Mouse (Mus musculus) hindbrain, embryonic 16.5 days (tissue): ENCODE data around the gene Siglecf. TPM values are rescaled to one million over a fixed set of nuclear protein-coding genes. Genes with fewer than 3 reads are reported as not detected.

Experiments
- ATAC-seq: fragments of 200-750 bp; cut with Nextera tagmentation; 2 replicates; pipeline ENCODE4 v1.8.0; 2017; ENCODE audit warnings: moderate TSS enrichment, moderate library complexity
- H3K27ac ChIP-seq: fragments of 300-500 bp; sonication (generic); 2 replicates; pipeline ENCODE4 v1.5.1; 2014; ENCODE audit warnings: low read depth, mild to moderate bottlenecking, control low read depth, low read length, moderate library complexity
- H3K27me3 ChIP-seq: fragments of 300-500 bp; sonication (generic); replicated peaks from 2 replicates; pipeline ENCODE4 v1.6.1; 2014; ENCODE audit warnings: low read length; ENCODE audit not compliant: control insufficient read depth, insufficient read depth
- H3K36me3 ChIP-seq: fragments of 300-500 bp; sonication (generic); 2 replicates; pipeline ENCODE4 v1.6.1; 2014; ENCODE audit warnings: mild to moderate bottlenecking, low read length, moderate library complexity, mixed read lengths; ENCODE audit not compliant: control insufficient read depth, insufficient read depth
- H3K4me1 ChIP-seq: fragments of 300-500 bp; sonication (generic); 2 replicates; pipeline ENCODE4 v1.6.1; 2014; ENCODE audit warnings: low read depth, low read length; ENCODE audit not compliant: control insufficient read depth, insufficient read depth
- H3K4me2 ChIP-seq: fragments of 300-500 bp; sonication (generic); 2 replicates; pipeline ENCODE4 v1.6.1; 2014; ENCODE audit warnings: mild to moderate bottlenecking, low read length, control low read depth, moderate library complexity
- H3K4me3 ChIP-seq: fragments of 300-500 bp; sonication (generic); 2 replicates; pipeline ENCODE4 v1.5.1; 2014; ENCODE audit warnings: mild to moderate bottlenecking, low read length, control low read depth, moderate library complexity
- H3K9ac ChIP-seq: fragments of 300-500 bp; sonication (generic); 2 replicates; pipeline ENCODE4 v1.6.1; 2014; ENCODE audit warnings: low read depth, mild to moderate bottlenecking, control low read depth, low read length, moderate library complexity
- H3K9me3 ChIP-seq: fragments of 300-500 bp; sonication (generic); 2 replicates; pipeline ENCODE4 v1.6.1; 2014; ENCODE audit warnings: mild to moderate bottlenecking, low read length, moderate library complexity; ENCODE audit not compliant: control insufficient read depth
- WGBS: fragments of 180-500 bp; shearing (Covaris S2); extraction: QIAGEN DNeasy Blood & Tissue Kit; methylation state at CpG from one replicate; pipeline ENCODE4 v1.1.7; 2014; 5-methylcytosine and 5-hydroxymethylcytosine counted together
- polyA plus RNA-seq: library from polyadenylated mRNA; unstranded; fragments of >200 nt; fragmentation: Nextera tagmentation; extraction: Ambion mirVana; gene quantifications from 2 replicates; pipeline ENCODE4 v1.2.1, GENCODE M21; 2015

Gene Siglecf
- polyA plus RNA-seq = 0.20 and 0.35 TPM in 2 replicates

DNA sequence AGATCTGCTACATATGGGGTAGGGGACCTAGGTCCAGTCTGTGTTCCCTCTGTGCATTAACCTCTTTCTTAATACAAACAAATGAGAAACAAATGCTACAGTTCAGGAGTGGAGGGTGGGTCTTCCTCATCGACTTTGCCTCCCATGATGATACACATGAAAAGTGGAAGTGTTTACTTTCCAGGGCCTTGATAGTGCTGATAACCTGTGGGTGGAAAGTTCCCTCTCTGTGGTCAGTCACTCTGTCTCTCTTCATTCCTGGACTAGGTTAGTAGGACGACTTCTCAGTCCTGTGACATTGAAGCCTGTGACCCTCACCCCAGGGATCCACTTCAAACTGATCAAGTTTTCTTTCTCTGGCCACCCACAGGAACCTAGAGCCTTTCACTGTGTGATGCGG is at the start of gene Siglecf:
TSS of gene Siglecf (plus strand) at position 188 of the 400 bp plus-strand sequence.
- WGBS = 73% methylated on average over 3 of the region's 3 CpGs
- Histone ChIP-seq H3K4me2 (no peak within 1 kb of the TSS), H3K27ac (no peak within 1 kb of the TSS), H3K27me3 (no peaks in the 10 kb centered on the region), H3K4me3 (no peak within 1 kb of the TSS), H3K4me1 (no peaks in the 10 kb centered on the region), H3K36me3 (no peaks in the 10 kb centered on the region), H3K9me3 (no peaks in the 10 kb centered on the region), H3K9ac (no peak within 1 kb of the TSS)
- no peak for ATAC-seq

- no peak overlapping the region for H3K27ac ChIP-seq
- H3K4me1 ChIP-seq = no peaks in the 10 kb centered on the region
- no peaks in the 10 kb centered on the region for H3K27me3 ChIP-seq
- H3K4me3 ChIP-seq = no peak overlapping the region
- H3K9ac ChIP-seq = no peak overlapping the region
- no peak overlapping the region for H3K4me2 ChIP-seq
- no peaks in the 10 kb centered on the region for H3K9me3 ChIP-seq
- peaks cover 29% of the 10 kb centered on the region for H3K36me3 ChIP-seq
- WGBS = 89% methylated on average over 3 of the region's 3 CpGs
- ATAC-seq = no peak
Observed at GRCm38 (mm10) chr7:43305235-43305634, 45.9 kb upstream of the Siglecf start.

DNA sequence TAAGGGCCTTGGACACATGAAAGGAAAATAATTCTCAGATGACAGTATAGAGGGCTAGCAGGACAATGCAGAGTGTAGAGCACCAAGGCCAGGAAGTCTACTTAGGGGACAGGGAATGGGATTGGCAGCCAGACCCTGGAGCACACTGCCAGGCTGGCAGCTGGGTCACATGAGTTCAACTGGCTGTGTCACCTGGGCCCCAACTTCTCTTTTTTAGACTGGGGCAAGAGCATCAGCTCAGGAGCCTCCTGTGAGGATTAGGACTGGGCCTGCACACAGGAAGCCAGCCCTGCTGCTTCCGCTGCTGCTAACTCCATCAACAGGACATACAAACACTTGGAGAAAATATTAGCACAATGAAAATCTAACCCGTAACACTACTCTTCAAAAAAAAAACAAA is 42.1 kb upstream of the Siglecf start:
- Histone ChIP-seq H3K36me3 (peaks cover 9% of the 10 kb centered on the region), H3K4me3 (no peak overlapping the region), H3K4me1 (peaks cover 14% of the 10 kb centered on the region), H3K27ac (no peak overlapping the region), H3K9ac (no peak overlapping the region), H3K4me2 (no peak overlapping the region), H3K27me3 (no peaks in the 10 kb centered on the region), H3K9me3 (no peaks in the 10 kb centered on the region)
- WGBS = 83% methylated on average over 2 of the region's 2 CpGs
- no peak for ATAC-seq

- H3K4me1 ChIP-seq = peaks cover 14% of the 10 kb centered on the region
- H3K4me3 ChIP-seq = peak overlapping the region; percentile 93; the same call in 1 of the 2 replicates
Observed at GRCm38 (mm10) chr7:43311632-43312031, 39.5 kb upstream of the Siglecf start.

GRCm38 (mm10) chr7:43312386-43313012 is 38.6 kb upstream of the Siglecf start:
- peak overlapping the region; percentile 93 for H3K4me3 ChIP-seq
- H3K36me3 ChIP-seq = peaks cover 9% of the 10 kb centered on the region
- WGBS = 1% methylated on average over 32 of the region's 32 CpGs
- H3K9ac ChIP-seq = peak overlapping the region; percentile 90
- peak overlapping the region; percentile 84 for H3K27ac ChIP-seq
- no peaks in the 10 kb centered on the region for H3K9me3 ChIP-seq
- ATAC-seq = peak; percentile 79
- H3K27me3 ChIP-seq = no peaks in the 10 kb centered on the region
- H3K4me2 ChIP-seq = peak overlapping the region; percentile 87
- H3K4me1 ChIP-seq = peaks cover 14% of the 10 kb centered on the region

More at GRCm38 (mm10) chr7:43311632-43312031, 39.5 kb upstream of the Siglecf start:
- ATAC-seq = no peak
- H3K9ac ChIP-seq = no peak overlapping the region
- no peaks in the 10 kb centered on the region for H3K27me3 ChIP-seq
- H3K27ac ChIP-seq = no peak overlapping the region
- peak overlapping the region; percentile 87 for H3K4me2 ChIP-seq
- no peaks in the 10 kb centered on the region for H3K9me3 ChIP-seq
- H3K36me3 ChIP-seq = peaks cover 9% of the 10 kb centered on the region
- 84% methylated on average over 6 of the region's 6 CpGs for WGBS

DNA sequence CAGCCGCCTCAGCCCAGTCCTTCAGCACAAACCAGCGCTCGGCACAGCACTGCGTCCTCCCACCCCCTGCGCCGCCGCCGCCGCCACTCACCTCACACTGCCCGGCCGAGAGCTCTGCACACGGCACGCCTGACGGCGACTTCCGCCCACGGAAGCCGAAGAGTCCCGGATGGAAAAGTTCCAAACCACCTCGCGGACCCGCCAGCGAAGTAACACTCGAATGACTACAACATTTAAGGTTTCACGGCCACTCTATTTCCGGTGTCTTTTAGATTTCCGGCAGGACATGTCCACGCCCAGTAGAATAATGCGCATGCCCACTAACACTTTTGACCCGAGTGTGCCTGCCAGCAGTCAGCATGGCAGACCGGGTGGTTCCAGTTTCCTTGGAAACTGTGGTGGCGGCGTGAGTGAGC is 38.1 kb upstream of the Siglecf start, which contains the start of gene Zfp715:
TSS of gene Zfp715 (minus strand) at position 282 of the 416 bp plus-strand sequence.
- Histone ChIP-seq H3K9ac (peak within 1 kb of the TSS; percentile 90), H3K4me1 (peaks cover 14% of the 10 kb centered on the region), H3K4me2 (peak within 1 kb of the TSS; percentile 87), H3K27ac (peak within 1 kb of the TSS; percentile 84), H3K36me3 (peaks cover 7% of the 10 kb centered on the region), H3K9me3 (no peaks in the 10 kb centered on the region), H3K4me3 (peak within 1 kb of the TSS; percentile 93), H3K27me3 (no peaks in the 10 kb centered on the region)
- WGBS = under 1% methylated on average over 33 of the region's 33 CpGs
- ATAC-seq = peak; percentile 98

- Histone ChIP-seq H3K4me2 (no peak overlapping the region), H3K9me3 (no peaks in the 10 kb centered on the region), H3K9ac (no peak overlapping the region), H3K4me1 (no peaks in the 10 kb centered on the region), H3K4me3 (no peak overlapping the region), H3K27ac (no peak overlapping the region), H3K36me3 (no peaks in the 10 kb centered on the region), H3K27me3 (no peaks in the 10 kb centered on the region)
- WGBS = 56% methylated on average over 10 of the region's 10 CpGs
- ATAC-seq = no peak
Observed at GRCm38 (mm10) chr7:43326223-43326780, 24.8 kb upstream of the Siglecf start.

- no peak overlapping the region for H3K9ac ChIP-seq
- WGBS = 79% methylated on average over 4 of the region's 4 CpGs
- no peak for ATAC-seq
- no peaks in the 10 kb centered on the region for H3K36me3 ChIP-seq
- H3K9me3 ChIP-seq = no peaks in the 10 kb centered on the region
- no peaks in the 10 kb centered on the region for H3K27me3 ChIP-seq
- H3K4me2 ChIP-seq = no peak overlapping the region
- H3K4me3 ChIP-seq = no peak overlapping the region
- no peaks in the 10 kb centered on the region for H3K4me1 ChIP-seq
- no peak overlapping the region for H3K27ac ChIP-seq
Observed at GRCm38 (mm10) chr7:43328101-43328500, 23.0 kb upstream of the Siglecf start.

DNA sequence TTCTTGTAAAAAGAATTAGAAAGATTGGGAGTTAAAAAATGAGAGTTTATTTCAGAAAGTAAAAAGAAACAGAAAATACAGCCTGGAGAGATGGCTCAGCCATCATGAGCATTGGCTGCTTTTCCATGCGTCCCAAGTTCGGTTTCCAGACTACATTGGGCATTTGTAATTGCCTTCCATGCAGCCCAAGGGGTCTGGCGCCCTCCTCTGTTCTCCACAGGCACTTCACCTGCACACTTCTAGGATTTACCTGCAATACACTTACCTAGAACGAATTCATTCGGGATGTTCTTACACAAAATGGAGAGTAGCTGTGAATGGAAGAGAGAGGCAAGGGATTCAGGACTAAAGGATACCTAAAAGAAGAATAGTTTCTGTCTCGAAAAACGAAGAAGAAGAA is 17.9 kb upstream of the Siglecf start:
- H3K27me3 ChIP-seq = no peaks in the 10 kb centered on the region
- no peak overlapping the region for H3K4me2 ChIP-seq
- H3K4me3 ChIP-seq = no peak overlapping the region
- H3K9me3 ChIP-seq = 0 out of 2 replicates have a peak, but pooled peaks cover 4% of the 10 kb centered on the region
- no peaks in the 10 kb centered on the region for H3K4me1 ChIP-seq
- WGBS = 35% methylated on average over 5 of the region's 7 CpGs
- no peaks in the 10 kb centered on the region for H3K36me3 ChIP-seq
- no peak for ATAC-seq
- no peak overlapping the region for H3K9ac ChIP-seq
- H3K27ac ChIP-seq = no peak overlapping the region
